Mouse (Mus musculus): ENCODE measurements around the gene Kcnc1. TPM values are rescaled to one million over a fixed set of nuclear protein-coding genes. Genes with fewer than 3 reads are reported as not detected.

Gene Kcnc1
- total and polyA plus RNA-seq, 3 experiments, result not detected

DNA sequence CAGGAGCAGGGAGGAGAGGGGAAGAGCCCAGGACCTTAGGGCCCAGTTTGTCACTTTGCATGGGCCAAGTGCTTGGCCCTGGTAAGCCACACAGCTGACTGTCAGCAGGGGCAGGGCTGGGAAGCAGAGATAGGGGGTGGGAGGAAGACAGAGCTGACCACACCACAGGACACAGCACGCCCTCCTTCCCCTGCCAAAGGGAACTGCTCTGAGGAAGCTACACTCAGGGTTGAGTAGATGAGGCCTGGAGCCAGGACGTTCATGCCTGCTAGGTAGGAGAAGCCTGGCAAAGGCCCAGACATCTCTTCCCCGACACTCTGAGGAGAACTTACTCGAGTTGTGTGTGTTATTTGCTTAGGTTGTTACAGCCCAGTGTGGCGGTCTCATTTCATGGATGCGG is 49.6 kb downstream of the Kcnc1 start:
- no peak for TF ChIP-seq POLR2AphosphoS5 (IDR thresholded peaks at IDR 0.05; ENCODE audit: borderline replicate concordance, low read depth, low read length)
- 0 out of 2 replicates have a peak, but pooled peaks have one; percentile 29 for TF ChIP-seq TBP (IDR thresholded peaks at IDR 0.05; ENCODE audit: low read depth, low read length)

DNA sequence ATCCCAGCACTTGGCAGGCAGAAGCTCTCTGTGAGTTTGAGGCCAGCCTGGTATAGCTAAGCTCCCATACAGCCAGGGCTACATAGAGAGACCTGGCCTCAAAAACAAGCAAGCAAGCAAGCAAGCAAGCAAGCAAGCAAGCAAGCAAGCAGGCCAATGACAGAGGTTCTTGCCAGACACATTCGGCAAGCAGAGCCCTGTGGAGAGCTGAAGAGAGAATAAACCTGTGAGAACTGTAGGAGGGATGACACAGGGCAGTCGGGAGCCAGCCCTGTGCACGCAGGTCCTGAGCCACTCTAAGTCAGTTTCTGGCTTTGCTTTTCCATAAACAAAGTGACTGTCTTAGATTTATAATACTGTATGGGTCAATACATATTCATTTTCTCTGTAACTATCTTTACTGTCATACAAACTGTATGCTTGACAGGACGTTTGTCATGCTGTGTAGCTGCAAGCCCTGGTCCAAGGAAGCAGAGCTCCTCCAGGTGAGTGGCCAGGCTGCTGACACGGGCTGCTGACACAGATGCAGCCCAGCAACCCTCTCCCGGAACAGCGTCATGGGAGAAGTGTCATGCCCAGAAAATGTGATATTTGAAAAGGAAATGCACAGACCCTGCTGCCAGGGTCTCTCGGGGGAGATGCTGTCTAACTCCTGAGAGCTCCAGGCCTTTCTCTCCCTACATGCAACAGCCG is 51.3 kb downstream of the Kcnc1 start:
- no peak overlapping the region for H3K9ac ChIP-seq (ENCODE audit: control insufficient read depth, low read depth, low read length, poor library complexity, severe bottlenecking)
- H3K4me3 ChIP-seq (ENCODE audit: control insufficient read depth in 1 of 2, insufficient read depth in 1 of 2, low read depth in 2 of 2, low read length in 2 of 2), result no peak overlapping the region
- H3K79me2 ChIP-seq (ENCODE audit: control insufficient read depth, insufficient read depth, low read length, poor library complexity), result no peaks in the 10 kb centered on the region
- H3K27me3 ChIP-seq (ENCODE audit: control insufficient read depth in 1 of 2, insufficient read depth in 2 of 2, low read length in 2 of 2), result no peaks in the 10 kb centered on the region
- no peaks in the 10 kb centered on the region for H3K9me3 ChIP-seq (replicated peaks; ENCODE audit: insufficient read depth, low read length)
- H3K4me1 ChIP-seq (ENCODE audit: control insufficient read depth in 1 of 2, insufficient read depth in 2 of 2, low read length in 2 of 2), result no peaks in the 10 kb centered on the region
- DNase-seq (ENCODE audit: low read depth, low spot score), result no peak
- H3K36me3 ChIP-seq (ENCODE audit: control insufficient read depth in 1 of 2, insufficient read depth in 2 of 2, low read length in 2 of 2), result no peaks in the 10 kb centered on the region
- no peak for TF ChIP-seq ZKSCAN1 (IDR thresholded peaks at IDR 0.05; ENCODE audit: low read depth, low read length)
- TF ChIP-seq HCFC1 (IDR thresholded peaks at IDR 0.05; ENCODE audit: low read depth, low read length), result no peak
- no peak for TF ChIP-seq POLR2AphosphoS2 (IDR thresholded peaks at IDR 0.05; ENCODE audit: low read length)
- no peak for TF ChIP-seq TCF12 (IDR thresholded peaks at IDR 0.05; ENCODE audit: low read depth, low read length)
- TF ChIP-seq CTCF (IDR thresholded peaks at IDR 0.05 in 2 of 3, conservative IDR thresholded peaks at IDR 0.05 in 1 of 3; ENCODE audit: control insufficient read depth in 1 of 3, insufficient read depth in 1 of 3, low read depth in 2 of 3, low read length in 3 of 3, poor library complexity in 1 of 3, severe bottlenecking in 1 of 3), result no peak
- H3K27ac ChIP-seq (ENCODE audit: control insufficient read depth, low read depth, low read length), result no peak overlapping the region

More for the DNA sequence above, 49.6 kb downstream of the Kcnc1 start:
- DNase-seq (ENCODE audit: low read depth, low spot score), result no peak
- Histone ChIP-seq H3K27ac (ENCODE audit: control insufficient read depth, low read depth, low read length) (no peak overlapping the region), H3K79me2 (ENCODE audit: control insufficient read depth, insufficient read depth, low read length, poor library complexity) (no peaks in the 10 kb centered on the region), H3K36me3 (ENCODE audit: control insufficient read depth in 1 of 2, insufficient read depth in 2 of 2, low read length in 2 of 2) (no peaks in the 10 kb centered on the region), H3K4me1 (ENCODE audit: control insufficient read depth in 1 of 2, insufficient read depth in 2 of 2, low read length in 2 of 2) (no peaks in the 10 kb centered on the region), H3K9ac (ENCODE audit: control insufficient read depth, low read depth, low read length, poor library complexity, severe bottlenecking) (no peak overlapping the region), H3K9me3 (replicated peaks; ENCODE audit: insufficient read depth, low read length) (no peaks in the 10 kb centered on the region), H3K27me3 (ENCODE audit: control insufficient read depth in 1 of 2, insufficient read depth in 2 of 2, low read length in 2 of 2) (no peaks in the 10 kb centered on the region), H3K4me3 (ENCODE audit: control insufficient read depth in 1 of 2, insufficient read depth in 1 of 2, low read depth in 2 of 2, low read length in 2 of 2) (no peak overlapping the region)

DNA sequence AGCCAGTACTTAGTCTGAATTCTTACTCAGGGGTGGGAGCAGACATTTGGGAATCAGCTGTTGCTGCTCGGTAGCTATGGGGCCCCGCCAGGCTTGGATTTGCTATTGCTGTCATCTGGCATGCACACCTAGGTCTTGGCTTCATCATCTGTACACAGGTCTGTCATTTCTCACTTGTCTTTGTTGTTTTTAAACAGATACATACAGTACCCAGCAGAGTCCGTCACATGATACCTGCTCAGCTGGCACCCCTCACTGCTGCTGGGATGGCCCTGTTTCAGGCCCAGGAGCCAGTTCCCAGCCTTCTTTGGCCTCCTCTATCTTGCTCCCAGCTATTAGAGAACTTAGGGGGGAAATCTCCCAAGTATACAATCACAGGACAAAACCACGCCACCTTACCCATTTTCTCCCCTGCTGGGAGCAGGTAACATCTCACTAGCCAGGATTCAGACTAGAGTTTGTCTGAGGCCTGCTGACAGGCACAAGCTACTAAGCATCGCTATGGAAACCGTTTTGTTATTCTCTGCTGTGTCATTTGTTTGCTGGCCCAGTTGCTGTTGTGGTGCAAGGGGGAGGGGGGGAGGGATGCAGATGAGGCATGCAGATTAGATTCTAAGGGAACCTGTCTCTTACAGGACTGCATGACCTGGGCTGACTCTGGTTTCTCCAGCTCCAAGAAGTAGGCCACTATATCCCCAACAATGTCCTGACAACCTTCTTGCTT is 52.8 kb downstream of the Kcnc1 start:
- no peak overlapping the region for H3K9ac ChIP-seq (ENCODE audit: control insufficient read depth, low read depth, low read length, poor library complexity, severe bottlenecking)
- TF ChIP-seq GABPA (IDR thresholded peaks at IDR 0.05; ENCODE audit: low read depth, low read length), result no peak
- H3K9me3 ChIP-seq (replicated peaks; ENCODE audit: insufficient read depth, low read length), result no peaks in the 10 kb centered on the region
- no peaks in the 10 kb centered on the region for H3K36me3 ChIP-seq (ENCODE audit: control insufficient read depth in 1 of 2, insufficient read depth in 2 of 2, low read length in 2 of 2)
- DNase-seq (ENCODE audit: low read depth, low spot score), result no peak
- H3K4me1 ChIP-seq (ENCODE audit: control insufficient read depth in 1 of 2, insufficient read depth in 2 of 2, low read length in 2 of 2), result no peaks in the 10 kb centered on the region
- H3K79me2 ChIP-seq (ENCODE audit: control insufficient read depth, insufficient read depth, low read length, poor library complexity), result no peaks in the 10 kb centered on the region
- no peak overlapping the region for H3K4me3 ChIP-seq (ENCODE audit: control insufficient read depth in 1 of 2, insufficient read depth in 1 of 2, low read depth in 2 of 2, low read length in 2 of 2)
- H3K27me3 ChIP-seq (ENCODE audit: control insufficient read depth in 1 of 2, insufficient read depth in 2 of 2, low read length in 2 of 2), result no peaks in the 10 kb centered on the region
- H3K27ac ChIP-seq (ENCODE audit: control insufficient read depth, low read depth, low read length), result no peak overlapping the region

All from MEL (cell line).